8 mouse cellular contexts compared by ENCODE assay signal in genomic region chr17:33929371-33930279, GRCm38 (mm10). TPM values are rescaled to one million over a fixed set of nuclear protein-coding genes. Genes with fewer than 3 reads are reported as not detected.
A peak's percentile ranks its signal among the peaks of the same experiment; 100 is the strongest.
DNase-seq lines count a peak whose midpoint lies in the region; ATAC-seq and TF ChIP-seq lines count a peak whose summit lies in the region.

TSS of gene Rgl2 (plus strand) at chr17:33929543.

- H3K4me2 ChIP-seq in embryonic facial prominence, embryonic 13.5 days, result peak within 1 kb of the TSS; percentile 99
- peak within 1 kb of the TSS; percentile 88 for H3K4me2 ChIP-seq in limb, embryonic 12.5 days
- peak within 1 kb of the TSS; percentile 99 for H3K4me2 ChIP-seq in midbrain, embryonic 14.5 days (ENCODE audit: low read length)

- H3K4me3 ChIP-seq in embryonic facial prominence, embryonic 13.5 days, result peak within 1 kb of the TSS; percentile 92
- H3K4me3 ChIP-seq in heart, adult 2 months, result peak within 1 kb of the TSS; percentile 75
- peak within 1 kb of the TSS; percentile 83 for H3K4me3 ChIP-seq in kidney, adult 2 months (ENCODE audit: insufficient read depth, low read depth, low read length)
- H3K4me3 ChIP-seq in limb, embryonic 12.5 days (replicated peaks), result peak within 1 kb of the TSS; percentile 73
- peak within 1 kb of the TSS; percentile 79 for H3K4me3 ChIP-seq in midbrain, embryonic 14.5 days (replicated peaks; ENCODE audit: low read depth, low read length)

- peak; percentile 73; the same call in 1 of the 2 replicates for TF ChIP-seq POLR2A in heart, adult 2 months (IDR thresholded peaks at IDR 0.05; ENCODE audit: insufficient read depth, low read depth, low read length)
- no peak for TF ChIP-seq POLR2A in kidney, adult 2 months (IDR thresholded peaks at IDR 0.05; ENCODE audit: low read depth, low read length)

- peaks cover 51% of the 10 kb centered on the region for H3K36me3 ChIP-seq in embryonic facial prominence, embryonic 13.5 days
- no peaks in the 10 kb centered on the region; the same call in 1 of the 2 replicates for H3K36me3 ChIP-seq in heart, adult 2 months (ENCODE audit: control insufficient read depth, insufficient read depth, low read length)
- H3K36me3 ChIP-seq in kidney, adult 2 months (ENCODE audit: control insufficient read depth, insufficient read depth, low read length), result no peaks in the 10 kb centered on the region
- peaks cover 57% of the 10 kb centered on the region for H3K36me3 ChIP-seq in limb, embryonic 12.5 days
- peaks cover 34% of the 10 kb centered on the region for H3K36me3 ChIP-seq in midbrain, embryonic 14.5 days (ENCODE audit: control insufficient read depth, insufficient read depth, low read length)

- intact Hi-C loops in heart, adult 2 months (cut with DNase I), result loop anchor here (1.0 to 10.0 kb wide), 3 partner anchors 9 to 665 kb away; partner anchors contain the start of genes Ager, Pbx2, Pfdn6 and Wdr46

- peaks cover 18% of the 10 kb centered on the region for H3K4me1 ChIP-seq in embryonic facial prominence, embryonic 13.5 days
- H3K4me1 ChIP-seq in heart, adult 2 months (ENCODE audit: control insufficient read depth, insufficient read depth, low read length), result peaks cover 4% of the 10 kb centered on the region; the same call in 1 of the 2 replicates
- H3K4me1 ChIP-seq in kidney, adult 2 months (ENCODE audit: control insufficient read depth, insufficient read depth, low read length), result no peaks in the 10 kb centered on the region
- peaks cover 18% of the 10 kb centered on the region for H3K4me1 ChIP-seq in limb, embryonic 12.5 days (replicated peaks)
- H3K4me1 ChIP-seq in midbrain, embryonic 14.5 days (ENCODE audit: control insufficient read depth, insufficient read depth, low read length), result peaks cover 16% of the 10 kb centered on the region

- H3K27me3 ChIP-seq in embryonic facial prominence, embryonic 13.5 days, result no peaks in the 10 kb centered on the region
- no peaks in the 10 kb centered on the region for H3K27me3 ChIP-seq in heart, adult 2 months (ENCODE audit: control insufficient read depth, insufficient read depth, low read length)
- no peaks in the 10 kb centered on the region for H3K27me3 ChIP-seq in kidney, adult 2 months (replicated peaks; ENCODE audit: control insufficient read depth, insufficient read depth, low read length)
- H3K27me3 ChIP-seq in limb, embryonic 12.5 days, result no peaks in the 10 kb centered on the region
- H3K27me3 ChIP-seq in midbrain, embryonic 14.5 days (ENCODE audit: control insufficient read depth, insufficient read depth, low read length), result no peaks in the 10 kb centered on the region

- ATAC-seq in embryonic facial prominence, embryonic 13.5 days (ENCODE audit: insufficient number of reproducible peaks, insufficient read depth, low FRiP score, low TSS enrichment, low read depth), result peak; percentile 74
- ATAC-seq in limb, embryonic 12.5 days (ENCODE audit: insufficient number of reproducible peaks, insufficient read depth, low FRiP score, low TSS enrichment, low read depth), result peak; percentile 63
- peak; percentile 86 for ATAC-seq in midbrain, embryonic 14.5 days (ENCODE audit: low FRiP score, low TSS enrichment)

- WGBS in embryonic facial prominence, embryonic 13.5 days, result under 1% methylated on average over 78 of the region's 80 CpGs
- WGBS in heart, adult 2 months, result under 1% methylated on average over 80 of the region's 80 CpGs
- WGBS in kidney, adult 2 months, result 1% methylated on average over 77 of the region's 80 CpGs
- WGBS in limb, embryonic 12.5 days, result under 1% methylated on average over 73 of the region's 80 CpGs
- under 1% methylated on average over 78 of the region's 80 CpGs for WGBS in midbrain, embryonic 14.5 days

- peak; percentile 89 for DNase-seq in 416B (ENCODE audit: low read depth)
- peak; percentile 88 to 93 for DNase-seq in adrenal gland, postnatal 4 days (ENCODE audit: low spot score in 2 of 2)
- DNase-seq in heart, adult 2 months, result peak; percentile 92 to 97
- DNase-seq in kidney, adult 2 months, result peak; percentile 94
- peak; percentile 98 for DNase-seq in midbrain, embryonic 14.5 days
- peak; percentile 95 for DNase-seq in spleen, adult 12 weeks (ENCODE audit: low spot score)

- peak; percentile 56 for TF ChIP-seq CTCF in heart, adult 2 months (IDR thresholded peaks at IDR 0.05)
- 0 out of 2 replicates have a peak, but pooled peaks have one; percentile 18 for TF ChIP-seq CTCF in kidney, adult 2 months (conservative IDR thresholded peaks at IDR 0.05; ENCODE audit: insufficient read depth, insufficient read length, low read depth, low read length)

- peaks cover 3% of the 10 kb centered on the region; the same call in 1 of the 2 replicates for H3K79me2 ChIP-seq in heart, adult 2 months (replicated peaks; ENCODE audit: control insufficient read depth, insufficient read depth, low read length)

- TF ChIP-seq EP300 in heart, adult 2 months (IDR thresholded peaks at IDR 0.05; ENCODE audit: insufficient read depth, low read depth, low read length), result no peak

- peak within 1 kb of the TSS; percentile 95 for H3K27ac ChIP-seq in embryonic facial prominence, embryonic 13.5 days
- peak within 1 kb of the TSS; percentile 99 for H3K27ac ChIP-seq in heart, adult 2 months
- peak within 1 kb of the TSS; percentile 96 for H3K27ac ChIP-seq in kidney, adult 2 months (ENCODE audit: insufficient read depth, low read depth, low read length)
- H3K27ac ChIP-seq in limb, embryonic 12.5 days, result peak within 1 kb of the TSS; percentile 97
- peak within 1 kb of the TSS; percentile 92 for H3K27ac ChIP-seq in midbrain, embryonic 14.5 days (replicated peaks; ENCODE audit: low read depth, low read length)

- H3K9ac ChIP-seq in embryonic facial prominence, embryonic 13.5 days, result peak within 1 kb of the TSS; percentile 89
- H3K9ac ChIP-seq in heart, adult 2 months (ENCODE audit: low read depth, low read length), result peak within 1 kb of the TSS; percentile 87
- H3K9ac ChIP-seq in limb, embryonic 12.5 days (replicated peaks), result peak within 1 kb of the TSS; percentile 74
- peak within 1 kb of the TSS; percentile 91 for H3K9ac ChIP-seq in midbrain, embryonic 14.5 days (replicated peaks; ENCODE audit: low read length)

- H3K9me3 ChIP-seq in embryonic facial prominence, embryonic 13.5 days, result no peaks in the 10 kb centered on the region
- no peaks in the 10 kb centered on the region for H3K9me3 ChIP-seq in limb, embryonic 12.5 days
- H3K9me3 ChIP-seq in midbrain, embryonic 14.5 days (ENCODE audit: control insufficient read depth, low read length), result no peaks in the 10 kb centered on the region

RNA-seq across cellular contexts. Expression of gene Rgl2, which starts in this region (rescaled TPM):
- 10 to 100 TPM; 87.9 to 94.5 TPM for total RNA-seq in adrenal gland, postnatal 4 days (2021)
- polyA plus RNA-seq in embryonic facial prominence, embryonic 13.5 days (2015; fragmentation: Nextera tagmentation; extraction: Ambion mirVana), result 61.2 and 63.7 TPM in 2 replicates
- 10 to 100 TPM; 33.2 to 36.0 TPM for total RNA-seq in heart, adult 2 months (2021)
- polyA plus RNA-seq in heart, adult 2 months (2012; rRNA removed), result 89.1 and 101 TPM in 2 replicates
- 61.8 and 78.6 TPM in 2 replicates for polyA plus RNA-seq in kidney, adult 2 months (2012; rRNA removed)
- polyA plus RNA-seq in limb, embryonic 12.5 days (2016; fragmentation: Nextera tagmentation; extraction: Ambion mirVana), result 61.3 and 64.2 TPM in 2 replicates
- polyA plus RNA-seq in midbrain, embryonic 14.5 days (2014; fragmentation: Nextera tagmentation; extraction: Ambion mirVana), result 47.2 and 50.3 TPM in 2 replicates

Comparison
In these comparisons a context has a peak if more than half of its experiments do, and no peak if none do; other contexts are left out.
1. Peak in every context shown above with its lines: DNase-seq, ATAC-seq, H3K4me3 ChIP-seq and H3K27ac ChIP-seq.